Mouse (Mus musculus): ENCODE measurements around the gene Svop. TPM values are rescaled to one million over a fixed set of nuclear protein-coding genes. Genes with fewer than 3 reads are reported as not detected.

Svop gene
- total RNA-seq, 1 experiment from 2014 or later = not detected

DNA sequence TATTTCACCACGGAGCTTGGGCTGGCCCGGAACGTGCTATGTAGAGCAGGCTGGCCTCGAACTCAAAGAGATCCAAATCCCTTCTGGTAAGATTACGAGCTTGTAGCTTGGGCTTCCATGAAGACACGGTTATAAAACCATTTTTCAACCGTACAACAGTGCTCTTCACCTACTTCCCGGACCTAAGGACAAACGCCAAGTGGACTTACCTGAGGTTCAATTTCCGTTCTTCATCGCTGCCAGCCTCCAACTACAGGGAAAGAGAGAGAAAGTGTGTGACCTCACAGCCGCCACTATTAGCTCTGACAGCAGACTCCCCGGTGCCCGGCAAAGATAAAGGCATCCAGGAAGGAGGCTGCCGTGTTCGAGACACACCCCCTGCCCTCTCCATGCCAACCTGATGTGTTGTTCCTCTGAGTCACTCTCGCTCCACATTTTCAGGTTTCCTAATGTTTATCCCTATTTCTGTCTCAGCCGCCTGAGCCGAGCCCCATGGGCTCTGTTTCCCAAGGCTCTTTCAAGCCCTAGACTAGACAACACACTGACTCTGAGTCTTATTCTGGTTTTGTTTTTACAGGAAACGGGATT, 101.8 kb downstream of the Svop start:
- ATAC-seq (replicated peaks in 1 of 2; ENCODE audit: insufficient read depth in 1 of 2, low FRiP score in 2 of 2, low TSS enrichment in 1 of 2, low read depth in 1 of 2, poor library complexity in 2 of 2, severe bottlenecking in 2 of 2) = no peak

DNA sequence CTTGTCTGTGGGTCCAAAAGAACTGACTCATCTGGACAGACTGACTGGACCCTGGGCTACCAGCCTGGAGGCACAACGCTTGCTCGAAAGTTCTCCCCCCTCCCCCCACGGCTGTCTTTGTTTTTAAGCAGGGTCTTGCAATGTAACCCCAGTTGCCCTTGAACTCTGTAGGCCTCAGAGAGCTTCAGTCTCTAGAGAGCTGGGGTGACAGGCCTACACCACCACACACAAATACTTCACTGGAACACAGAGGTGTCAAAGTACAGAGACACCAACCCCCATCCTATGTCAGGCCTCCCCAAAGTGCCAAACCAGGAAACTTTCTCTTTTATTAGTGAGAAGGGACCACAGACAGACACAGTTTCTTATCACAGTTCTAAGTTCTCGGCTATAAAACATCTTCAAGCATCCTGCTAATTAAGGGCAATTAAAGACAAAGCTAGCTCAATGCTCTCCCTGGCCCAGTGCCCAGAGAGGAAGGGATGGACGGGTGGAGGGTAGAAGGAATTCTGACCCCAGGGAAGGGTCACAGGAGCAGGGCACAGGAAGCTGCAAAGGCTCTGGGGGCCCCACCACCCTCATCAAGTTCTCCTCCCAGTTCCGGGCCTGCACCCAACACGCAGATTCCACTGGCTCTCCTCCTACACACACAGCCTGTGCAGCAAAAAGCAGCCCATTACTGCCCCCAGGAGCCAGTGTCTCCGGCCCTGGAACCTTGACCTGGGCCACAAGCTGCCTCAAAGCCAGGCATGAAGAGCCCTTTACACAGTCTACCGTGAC, 105.0 kb downstream of the Svop start:
- ATAC-seq (replicated peaks in 1 of 2; ENCODE audit: insufficient read depth in 1 of 2, low FRiP score in 2 of 2, low TSS enrichment in 1 of 2, low read depth in 1 of 2, poor library complexity in 2 of 2, severe bottlenecking in 2 of 2) = no peak

- ATAC-seq (replicated peaks in 1 of 2; ENCODE audit: insufficient read depth in 1 of 2, low FRiP score in 2 of 2, low TSS enrichment in 1 of 2, low read depth in 1 of 2, poor library complexity in 2 of 2, severe bottlenecking in 2 of 2) = no peak; a peak in 1 of 4 replicates
These were observed 105.6 kb downstream of the Svop start for GRCm38 (mm10) chr5:113985737-113986136.

DNA sequence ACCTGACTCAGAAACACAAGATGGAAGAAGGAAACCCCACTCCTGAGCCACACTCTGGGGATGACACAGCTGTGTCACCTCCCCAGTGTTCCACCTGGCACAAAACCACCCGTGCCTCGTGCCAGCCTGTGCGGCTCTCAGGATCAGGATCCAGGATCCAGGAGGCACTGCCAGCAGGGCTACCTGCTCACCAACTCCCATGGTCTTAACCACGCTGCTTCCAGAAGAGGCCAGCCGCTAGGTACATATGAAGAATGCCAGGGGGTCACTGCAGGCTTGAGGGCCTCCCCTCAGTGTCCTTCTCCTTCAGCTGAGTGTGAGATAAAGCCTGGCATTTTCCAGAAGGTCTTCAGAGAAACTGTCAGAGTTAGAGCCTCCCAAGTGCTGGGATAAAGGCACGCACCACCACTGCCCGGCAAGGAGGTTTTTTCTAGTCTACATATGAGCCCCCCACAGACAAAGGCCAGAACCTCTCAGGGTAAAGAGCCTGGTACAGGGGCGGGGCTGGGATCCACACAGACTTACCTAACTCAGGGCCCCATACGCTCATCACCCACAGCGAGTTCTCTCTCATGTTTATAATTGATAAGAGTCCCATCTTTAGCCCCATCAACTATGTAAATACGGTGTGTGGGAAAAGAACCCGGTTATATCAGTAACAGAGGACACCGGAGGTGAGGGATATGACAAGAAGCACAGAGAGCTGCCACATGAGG, 107.2 kb downstream of the Svop start:
- no peak for ATAC-seq (replicated peaks in 1 of 2; ENCODE audit: insufficient read depth in 1 of 2, low FRiP score in 2 of 2, low TSS enrichment in 1 of 2, low read depth in 1 of 2, poor library complexity in 2 of 2, severe bottlenecking in 2 of 2)

DNA sequence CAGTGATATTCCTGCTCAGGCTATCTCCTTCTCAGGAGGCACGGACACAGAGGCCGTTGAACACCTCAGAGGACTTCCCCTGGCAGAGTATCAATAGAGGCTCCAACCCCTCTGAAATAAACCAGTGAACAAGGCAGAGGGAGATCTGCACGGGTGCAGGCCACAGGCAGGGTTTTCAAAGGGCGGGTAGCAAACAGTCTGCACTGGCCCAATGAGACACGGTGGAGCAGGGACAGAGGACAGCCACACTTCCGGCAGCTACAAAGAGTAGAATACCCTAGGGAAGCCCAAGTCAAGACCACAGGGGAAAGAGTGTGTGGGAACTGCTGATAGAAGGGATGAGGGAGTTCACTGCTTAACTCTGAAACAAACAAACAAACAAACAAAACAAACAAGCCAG, 107.8 kb downstream of the Svop start:
- no peak for ATAC-seq (replicated peaks in 1 of 2; ENCODE audit: insufficient read depth in 1 of 2, low FRiP score in 2 of 2, low TSS enrichment in 1 of 2, low read depth in 1 of 2, poor library complexity in 2 of 2, severe bottlenecking in 2 of 2)

- no peak for ATAC-seq (replicated peaks in 1 of 2; ENCODE audit: insufficient read depth in 1 of 2, low FRiP score in 2 of 2, low TSS enrichment in 1 of 2, low read depth in 1 of 2, poor library complexity in 2 of 2, severe bottlenecking in 2 of 2)
These were observed 109.5 kb downstream of the Svop start for GRCm38 (mm10) chr5:113981843-113982242.

- no peak for ATAC-seq (replicated peaks in 1 of 2; ENCODE audit: insufficient read depth in 1 of 2, low FRiP score in 2 of 2, low TSS enrichment in 1 of 2, low read depth in 1 of 2, poor library complexity in 2 of 2, severe bottlenecking in 2 of 2)
These were observed 110.2 kb downstream of the Svop start for GRCm38 (mm10) chr5:113981171-113981570.

GRCm38 (mm10) chr5:113980511-113980910, 110.9 kb downstream of the Svop start:
- ATAC-seq (replicated peaks in 1 of 2; ENCODE audit: insufficient read depth in 1 of 2, low FRiP score in 2 of 2, low TSS enrichment in 1 of 2, low read depth in 1 of 2, poor library complexity in 2 of 2, severe bottlenecking in 2 of 2) = no peak

DNA sequence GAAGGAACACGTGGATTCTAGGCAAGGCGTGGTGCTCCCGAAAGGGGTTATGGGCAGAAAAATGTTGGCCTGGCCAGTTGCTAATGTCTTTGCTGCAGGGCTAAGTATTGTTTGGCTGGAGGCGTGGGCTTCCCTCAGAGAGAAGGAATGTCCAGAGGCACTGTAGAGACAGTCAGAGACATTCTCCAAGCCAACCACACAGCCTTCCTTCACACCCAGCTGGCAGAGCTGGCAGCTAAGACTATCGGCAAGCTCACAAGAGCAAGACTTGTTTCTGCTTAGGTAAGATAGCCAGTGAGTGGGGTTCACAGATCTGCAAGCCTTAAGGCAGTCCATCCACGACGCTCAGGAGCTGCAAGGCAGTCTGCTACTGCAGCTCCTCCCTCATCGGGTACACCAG, 114.1 kb downstream of the Svop start:
- no peak; a peak in 1 of 4 replicates for ATAC-seq (replicated peaks in 1 of 2; ENCODE audit: insufficient read depth in 1 of 2, low FRiP score in 2 of 2, low TSS enrichment in 1 of 2, low read depth in 1 of 2, poor library complexity in 2 of 2, severe bottlenecking in 2 of 2)

Other genes starting within 250 kb of the Svop start
- gene Coro1c, start 182.8 kb downstream of the Svop start, total RNA-seq (2017) = 85.8 and 110 TPM in 2 replicates
- gene Ssh1, start 97.7 kb downstream of the Svop start, total RNA-seq (2017) = 4.4 and 12.4 TPM in 2 replicates
- not detected in 2 replicates for gene Dao, start 87.9 kb downstream of the Svop start, total RNA-seq (2017)
- 8.4 and 9.4 TPM in 2 replicates for gene Usp30, start 26.1 kb downstream of the Svop start, total RNA-seq (2017)
- gene Alkbh2, start 36.6 kb upstream of the Svop start, total RNA-seq (2017) = 9.3 and 13.7 TPM in 2 replicates
- gene Ung, start 38.8 kb upstream of the Svop start, total RNA-seq (2017) = 24.6 and 27.7 TPM in 2 replicates
- 3.0 and 3.9 TPM in 2 replicates for gene Acacb, start 55.0 kb upstream of the Svop start, total RNA-seq (2017)
- 2.4 TPM in 1 of 2 replicates, not detected in the other for gene Foxn4, start 182.2 kb upstream of the Svop start, total RNA-seq (2017)
- 2.0 and 8.5 TPM in 2 replicates for gene Myo1h, start 197.6 kb upstream of the Svop start, total RNA-seq (2017)

Measured in hematopoietic stem cell, adult 5-6 weeks (primary cell).